Mouse (Mus musculus) R1 (cell line): ENCODE results near the gene Mfap2.

ENCODE experiments used
- DNase-seq: peaks from one replicate; pipeline ENCODE4 v3.0.0-alpha.2; 2018; ENCODE audit warnings: low read depth, low spot score

Mfap2 gene

DNA sequence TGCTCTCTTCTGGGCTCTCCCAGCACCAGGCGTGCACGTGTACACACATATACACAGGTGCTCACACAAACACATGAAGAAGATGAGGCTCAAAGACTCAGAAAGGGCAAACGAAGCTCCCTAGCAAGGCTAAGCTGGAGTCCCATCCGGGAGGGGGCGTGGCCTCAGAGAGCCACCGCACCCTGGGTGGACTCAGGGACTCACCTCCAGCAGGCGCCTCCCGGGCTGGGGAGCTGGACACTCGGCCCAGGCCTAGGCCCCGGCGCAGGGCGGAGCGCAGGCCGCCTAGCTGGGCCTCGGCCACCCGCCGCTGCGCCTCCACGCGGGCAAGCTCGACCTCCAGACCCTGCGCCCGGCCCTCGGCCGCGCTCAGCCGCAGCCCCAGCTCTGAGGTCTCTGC, 14.8 kb downstream of the Mfap2 start:
- peak; percentile 53 for DNase-seq

DNA sequence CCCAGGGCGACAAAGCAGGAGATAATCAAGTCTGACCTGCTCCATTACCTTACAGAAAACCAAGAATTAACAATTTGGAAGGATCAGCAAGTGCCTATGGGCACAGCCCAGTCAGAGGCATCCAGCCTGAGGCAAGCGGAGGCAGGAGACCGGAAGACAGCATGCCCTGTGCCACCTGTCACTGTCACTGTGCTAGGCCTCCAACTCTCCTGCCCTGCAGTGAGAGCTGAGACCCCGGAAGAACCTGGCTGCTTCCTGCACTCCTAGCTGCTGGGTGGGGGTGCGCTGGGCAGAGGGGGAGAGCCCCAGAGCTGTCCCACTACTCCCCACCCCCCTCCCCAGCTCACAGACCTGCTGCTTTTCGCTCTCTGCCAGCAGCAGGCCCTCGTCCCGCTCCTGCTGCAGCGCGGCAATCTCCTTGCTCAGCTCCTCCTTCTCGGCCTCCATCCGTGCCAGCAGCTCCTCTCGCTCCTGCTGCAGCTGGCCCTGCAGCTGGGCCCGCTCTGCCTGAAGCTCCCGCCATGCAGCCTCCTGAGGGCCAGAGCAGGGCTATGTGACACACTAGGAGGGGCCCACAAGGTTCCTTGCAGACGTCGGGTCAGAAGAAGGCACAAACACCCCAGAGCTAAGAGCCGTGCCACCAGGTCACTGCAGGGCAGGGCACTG, 20.5 kb downstream of the Mfap2 start:
- DNase-seq: no peak

GRCm38 (mm10) chr4:141031733-141032132, 21.5 kb downstream of the Mfap2 start:
- DNase-seq: peak; percentile 66

DNA sequence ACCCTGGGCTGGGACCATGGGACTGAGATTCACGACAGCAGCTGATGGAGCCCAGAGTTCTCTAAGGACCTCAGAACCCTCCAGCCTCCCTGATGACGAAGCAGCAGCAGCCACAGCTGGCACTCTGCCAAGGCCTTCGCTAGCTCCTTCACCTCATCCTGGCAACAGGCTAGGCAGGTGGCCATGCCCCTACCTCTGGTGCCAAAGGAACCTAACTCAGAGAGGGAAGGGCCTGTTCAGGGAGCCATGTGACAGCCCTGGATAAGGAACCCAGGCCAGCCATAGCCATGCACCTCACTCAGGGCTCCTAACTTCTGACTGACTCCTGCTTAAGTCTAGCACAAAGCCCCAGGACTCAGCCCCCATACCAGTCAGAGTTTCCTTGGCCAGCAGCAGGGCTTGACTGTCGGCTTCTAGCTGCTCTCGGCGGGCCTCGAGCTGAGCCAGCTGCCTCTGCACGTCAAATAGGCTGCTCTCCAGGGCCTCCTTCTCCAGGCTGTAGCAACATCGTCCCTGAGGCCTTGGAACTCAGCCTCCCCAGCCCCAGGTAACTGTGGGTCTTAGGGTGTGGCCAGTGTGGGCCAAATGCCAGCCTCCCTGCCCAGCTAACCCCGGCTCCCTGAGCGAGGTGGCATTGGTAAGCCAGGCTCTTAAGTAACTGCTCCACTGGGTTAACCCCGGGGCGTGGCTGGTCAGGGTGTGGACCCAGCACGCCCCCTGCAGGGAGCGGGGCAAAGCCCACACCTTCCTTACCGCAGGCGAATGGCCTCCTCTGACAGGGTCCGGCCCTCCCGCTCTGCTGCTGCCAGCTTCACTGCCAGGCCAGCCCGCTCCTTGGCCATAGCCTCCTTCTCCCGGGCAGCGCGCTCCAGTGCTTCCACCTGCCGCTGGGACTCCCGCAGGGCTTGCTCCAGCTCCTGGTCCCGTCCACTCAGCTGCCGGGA, 23.7 kb downstream of the Mfap2 start:
- DNase-seq: no peak

DNA sequence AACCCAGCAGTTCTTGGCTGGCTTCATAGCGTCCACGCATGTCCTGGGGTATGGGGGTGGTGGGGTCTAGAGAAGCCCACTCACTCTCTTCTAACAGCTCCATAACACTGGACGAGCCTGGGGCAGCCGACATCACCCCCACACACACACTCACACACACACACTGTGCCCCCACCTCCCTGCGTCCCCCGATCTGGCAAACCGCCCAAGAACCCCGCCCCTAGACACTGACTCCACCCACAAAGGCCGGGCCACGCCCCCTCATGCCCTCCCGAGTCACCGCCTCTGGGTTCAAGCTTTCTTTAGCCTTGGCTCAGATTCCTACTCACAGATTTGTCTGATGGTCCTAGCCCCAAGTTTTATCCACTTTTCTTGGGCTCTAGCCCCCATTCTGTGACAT, 30.9 kb downstream of the Mfap2 start:
- peak; percentile 72 for DNase-seq

- DNase-seq: peak; percentile 67
Measured at GRCm38 (mm10) chr4:141044816-141045215, 34.6 kb downstream of the Mfap2 start.

GRCm38 (mm10) chr4:141048810-141049475, 38.7 kb downstream of the Mfap2 start:
- no peak for DNase-seq

DNA sequence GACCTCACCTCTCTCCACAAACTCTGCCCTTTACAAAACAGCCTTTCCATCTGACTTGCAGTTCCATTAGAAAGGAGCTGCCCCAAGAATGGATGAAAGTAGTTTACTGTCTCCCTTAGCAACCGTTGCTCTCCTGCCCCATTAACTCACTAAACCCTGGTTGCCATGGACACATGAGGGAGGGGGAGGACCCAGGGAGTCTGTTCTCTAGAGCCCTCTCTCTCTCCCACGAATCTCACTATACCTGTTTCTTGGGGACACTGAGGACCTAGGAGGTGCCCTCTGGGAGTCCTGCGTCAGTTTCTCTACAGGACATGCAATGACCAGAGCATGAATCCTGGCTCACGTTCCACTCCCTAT, 39.2 kb downstream of the Mfap2 start:
- peak; percentile 58 for DNase-seq

DNA sequence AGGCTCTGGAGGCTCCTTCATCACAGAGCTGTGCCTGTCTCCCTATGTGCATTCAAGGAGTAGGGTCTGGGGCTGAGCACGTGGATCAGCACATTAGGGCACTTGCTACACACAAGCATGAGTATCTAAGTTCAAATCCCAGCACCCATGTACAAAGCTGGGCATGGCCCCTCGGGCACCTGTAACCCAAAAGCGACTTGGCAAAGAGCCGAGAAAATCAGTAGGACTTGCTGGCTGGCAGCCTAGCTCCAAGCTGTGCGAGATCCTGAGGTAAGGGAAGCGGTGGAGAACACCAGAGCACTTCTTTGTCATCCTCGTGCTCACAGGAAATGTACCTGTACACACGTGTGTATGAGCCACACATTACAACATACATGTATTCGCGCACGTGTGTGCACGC, 42.2 kb downstream of the Mfap2 start:
- DNase-seq: no peak

- DNase-seq: no peak
Measured at GRCm38 (mm10) chr4:141053138-141053537, 42.9 kb downstream of the Mfap2 start.

GRCm38 (mm10) chr4:141053568-141054161, 43.4 kb downstream of the Mfap2 start:
- DNase-seq: peak; percentile 62

DNA sequence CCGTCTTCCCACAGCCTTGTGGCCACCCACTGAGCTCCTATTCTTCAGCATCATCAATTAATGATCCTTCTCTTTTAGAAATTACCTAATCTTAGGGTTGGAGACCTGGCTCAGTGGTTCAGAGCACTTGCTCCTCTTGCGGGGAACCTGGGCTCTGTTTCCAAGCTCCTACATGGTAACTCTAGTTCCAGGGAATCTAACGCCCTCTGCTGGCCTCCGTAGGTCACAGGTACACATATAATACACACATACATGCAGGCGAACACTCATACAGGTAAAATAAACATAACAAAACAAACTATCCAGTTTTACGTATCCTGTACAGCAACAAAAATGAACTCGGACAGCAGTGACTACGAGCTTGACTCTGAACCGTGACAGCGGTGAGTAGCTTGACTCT, 46.8 kb downstream of the Mfap2 start:
- DNase-seq: peak; percentile 78

- no peak for DNase-seq
Measured at GRCm38 (mm10) chr4:141058835-141059234, 48.6 kb downstream of the Mfap2 start.

DNA sequence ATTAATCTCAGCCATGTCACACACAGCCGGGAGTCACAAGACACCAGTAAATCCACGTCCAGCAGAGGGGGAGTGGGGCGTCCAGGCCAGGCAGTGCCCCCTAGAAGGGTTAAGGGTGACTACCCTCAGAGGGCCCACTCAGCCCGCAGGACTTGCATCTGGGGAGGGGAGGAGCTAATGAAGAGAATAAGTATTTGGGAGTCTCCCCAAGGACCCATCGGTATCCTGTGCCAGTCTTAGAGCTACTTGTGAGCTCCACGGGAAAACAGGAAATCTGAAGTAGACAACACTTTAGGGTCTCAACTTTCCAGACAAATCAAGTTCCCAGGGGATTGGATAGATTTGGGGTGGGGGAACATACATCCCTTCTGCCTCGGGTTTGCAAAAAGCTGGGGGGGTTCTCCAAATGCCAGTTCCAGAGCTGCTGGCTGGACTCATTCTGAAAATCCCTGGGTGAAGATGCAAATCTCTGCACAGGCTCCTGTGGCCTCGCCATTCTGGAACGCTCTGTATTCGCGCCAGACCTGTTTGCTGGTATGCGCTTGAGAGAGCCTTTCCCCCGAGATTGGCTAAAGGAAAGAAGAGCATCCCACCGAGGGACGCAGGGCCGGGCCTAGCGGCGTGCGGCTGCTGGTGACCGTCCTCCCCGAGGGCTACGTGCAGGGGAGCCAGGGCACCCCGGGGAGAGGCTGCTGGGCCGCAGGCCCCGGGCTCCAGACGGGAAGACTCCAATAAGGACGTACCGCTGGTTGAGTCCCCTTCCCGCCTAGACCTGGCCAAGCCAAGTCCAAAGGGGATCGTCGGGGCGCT, 49.6 kb downstream of the Mfap2 start:
- peak; percentile 69 for DNase-seq

DNA sequence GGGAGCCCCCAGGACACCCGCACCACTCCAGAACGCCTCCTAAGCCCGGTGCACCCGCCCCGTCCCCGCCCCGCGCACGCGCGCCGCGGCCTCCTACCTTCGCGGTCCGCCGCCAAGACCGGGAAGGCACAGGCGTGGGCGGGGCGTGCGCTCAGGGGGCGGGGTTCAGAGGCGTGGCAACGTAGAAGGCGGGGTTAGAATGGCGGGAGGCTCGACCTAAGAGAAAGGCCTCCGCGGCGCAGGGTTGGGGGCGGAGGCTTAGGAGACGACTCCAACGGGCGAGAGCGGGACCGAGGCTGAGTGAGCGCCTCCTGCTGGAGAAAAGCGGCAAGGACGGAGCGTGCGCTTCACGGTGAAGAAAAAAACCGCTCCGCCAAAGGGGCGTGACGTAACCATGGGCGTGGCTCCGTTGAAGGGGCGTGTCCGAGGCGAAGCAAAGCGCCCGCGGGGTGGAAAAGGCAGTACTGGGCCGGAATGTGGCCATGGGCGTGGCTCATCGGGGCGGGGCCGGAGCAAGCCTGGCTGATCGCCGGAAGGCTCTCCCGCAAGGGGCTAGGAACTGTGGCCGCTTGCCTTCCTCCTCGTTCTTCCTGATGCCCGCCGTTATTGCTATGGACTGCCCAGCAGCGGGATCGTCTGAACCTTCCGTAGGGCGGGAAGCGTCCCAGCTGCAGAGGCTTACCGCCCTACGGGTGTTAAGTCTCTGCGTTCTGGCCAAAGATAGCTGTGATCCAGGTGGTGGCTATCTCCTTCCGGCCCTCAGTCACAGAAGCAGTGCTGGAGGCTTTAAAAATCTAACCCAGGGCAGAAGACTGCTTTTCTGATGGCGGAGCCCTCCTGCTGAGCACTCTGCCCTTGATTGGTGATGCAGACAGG, 50.4 kb downstream of the Mfap2 start, which contains the start of gene Crocc:
Gene Crocc (minus strand): TSS at position 125 of the 876 bp plus-strand sequence.
- peak; percentile 97 for DNase-seq

- DNase-seq: no peak
Measured at GRCm38 (mm10) chr4:141064104-141064659, 54.0 kb downstream of the Mfap2 start.

GRCm38 (mm10) chr4:141065123-141065522, 54.9 kb downstream of the Mfap2 start:
- DNase-seq: peak; percentile 79
